Mouse (Mus musculus) thymus, adult 18-20 months (tissue): ENCODE measurements around the gene Dach1.

Experiments
- DNase-seq, 2 experiments: peaks; one replicate each; pipeline ENCODE4 v3.0.0; 2022; ENCODE audit warnings: mixed read lengths in 2 of 2

Dach1 gene

DNA sequence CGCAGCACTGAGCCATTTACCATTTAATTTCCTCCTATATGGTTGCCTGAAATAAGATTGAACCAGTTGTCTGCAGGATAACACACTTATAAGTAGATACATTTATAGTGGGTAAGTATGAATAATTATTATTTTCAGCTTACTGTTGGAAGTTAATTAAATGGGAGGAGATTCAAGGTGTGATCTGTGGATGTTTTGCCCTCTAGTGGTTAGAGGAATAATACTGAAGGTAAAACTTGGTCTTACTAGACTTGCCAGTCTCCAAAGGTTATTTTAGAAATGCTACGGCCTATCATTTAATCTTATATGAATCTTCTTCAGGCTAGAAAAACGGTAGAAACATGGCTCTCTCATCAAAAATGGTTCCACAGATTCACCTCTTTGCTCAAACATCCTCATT, 339.7 kb downstream of the Dach1 start:
- DNase-seq = no peak

DNA sequence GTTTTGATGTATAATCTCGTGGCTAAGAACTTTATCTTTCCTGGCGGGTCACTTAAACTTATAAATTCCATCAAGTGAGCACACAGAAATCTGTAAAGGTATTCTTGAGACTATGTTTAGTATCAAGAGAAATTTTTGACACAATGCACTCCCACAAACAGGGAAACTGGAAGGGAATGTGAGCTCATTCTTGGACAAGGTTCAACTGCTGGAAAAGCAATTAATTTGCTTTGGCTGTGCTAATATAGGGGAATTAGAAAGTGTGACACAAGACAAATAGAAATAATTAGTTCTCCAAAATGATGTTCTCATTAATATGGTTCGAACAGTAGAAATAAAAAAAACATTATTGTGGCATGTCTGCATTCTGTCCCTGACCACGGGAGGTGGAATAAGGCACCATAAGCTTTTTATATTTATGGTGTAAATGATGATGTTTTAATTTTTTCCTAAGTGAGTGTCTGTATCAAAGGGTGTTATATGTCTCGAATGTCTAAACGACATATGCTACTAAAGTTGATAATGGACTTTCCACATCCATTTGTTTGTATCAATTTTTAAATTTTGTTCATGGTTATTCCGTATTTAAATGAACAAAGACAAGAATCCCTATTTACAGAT, 354.9 kb downstream of the Dach1 start:
- DNase-seq = no peak

DNA sequence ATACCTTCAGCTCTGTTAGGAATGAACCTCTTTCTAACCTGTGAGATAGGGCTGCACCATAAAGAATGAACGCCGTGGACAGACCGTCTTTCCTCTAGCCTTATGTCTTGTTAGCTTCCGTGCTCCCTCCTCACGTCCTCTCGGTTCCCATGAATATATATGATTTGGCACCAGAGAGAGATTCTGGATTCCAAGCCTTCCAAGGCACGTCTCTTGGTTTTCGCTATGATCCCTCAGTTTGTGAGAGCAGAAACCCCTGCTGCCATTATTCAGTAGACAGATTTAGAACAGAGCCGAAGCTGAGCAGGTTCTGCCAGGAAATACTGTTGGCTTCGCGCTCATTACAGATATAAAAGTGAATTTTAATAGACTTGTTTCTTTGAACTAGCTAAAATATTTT, 356.0 kb downstream of the Dach1 start:
- DNase-seq = no peak

DNA sequence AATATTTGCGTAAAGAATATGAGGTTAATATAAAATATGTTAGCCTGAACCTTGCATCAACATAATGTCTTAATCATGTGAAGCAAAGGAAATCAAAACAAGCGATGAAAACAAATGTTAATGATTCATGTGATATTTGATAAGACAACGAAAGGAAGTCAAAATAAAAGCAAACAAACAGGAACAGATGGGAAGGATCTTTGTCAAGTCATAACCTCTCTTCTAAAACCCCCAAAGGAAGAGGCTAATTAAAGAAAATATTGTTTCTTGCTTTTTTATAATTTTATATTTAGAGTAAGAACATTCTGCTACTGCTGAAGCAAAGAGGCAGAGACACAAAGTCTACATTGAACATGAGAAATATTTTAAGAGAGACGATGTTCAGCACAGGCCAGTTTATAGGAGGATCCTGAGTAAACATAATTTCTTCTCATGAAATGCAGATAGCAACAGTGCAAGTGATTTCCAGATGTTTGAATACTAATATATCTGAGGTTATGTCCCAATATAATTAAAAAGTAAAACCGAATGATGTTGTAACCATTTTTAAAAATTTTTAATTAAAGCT, 374.1 kb downstream of the Dach1 start:
- DNase-seq = no peak

DNA sequence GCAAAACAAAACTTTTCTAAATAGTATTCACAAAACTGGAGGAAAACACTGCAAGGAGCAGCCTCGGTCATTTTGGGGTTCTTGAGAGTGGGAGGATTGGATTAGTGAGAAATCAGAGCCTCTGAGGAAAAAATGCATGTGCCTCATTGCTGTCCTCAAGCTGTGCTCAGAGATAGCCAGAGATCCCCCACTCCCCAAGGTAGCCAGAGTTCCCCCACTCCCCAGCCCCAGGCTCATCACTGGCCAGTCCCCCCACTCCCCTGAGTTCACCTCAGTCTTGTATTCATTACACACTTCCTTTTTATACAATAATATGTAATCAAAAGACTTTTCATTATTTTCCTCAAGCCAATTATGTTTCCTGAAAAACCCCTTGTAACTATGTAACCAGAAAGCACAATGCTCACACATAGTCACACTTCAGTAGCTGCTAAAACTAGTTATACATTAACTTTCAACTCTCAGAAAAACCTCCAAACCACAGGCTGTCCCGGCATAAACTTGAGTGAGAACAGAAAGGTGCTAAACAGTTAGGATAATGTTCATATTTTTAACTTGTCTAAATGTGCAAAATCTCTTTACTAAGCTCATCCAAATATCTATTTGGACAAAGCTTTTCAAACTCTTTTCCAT, 395.3 kb downstream of the Dach1 start:
- DNase-seq = no peak

DNA sequence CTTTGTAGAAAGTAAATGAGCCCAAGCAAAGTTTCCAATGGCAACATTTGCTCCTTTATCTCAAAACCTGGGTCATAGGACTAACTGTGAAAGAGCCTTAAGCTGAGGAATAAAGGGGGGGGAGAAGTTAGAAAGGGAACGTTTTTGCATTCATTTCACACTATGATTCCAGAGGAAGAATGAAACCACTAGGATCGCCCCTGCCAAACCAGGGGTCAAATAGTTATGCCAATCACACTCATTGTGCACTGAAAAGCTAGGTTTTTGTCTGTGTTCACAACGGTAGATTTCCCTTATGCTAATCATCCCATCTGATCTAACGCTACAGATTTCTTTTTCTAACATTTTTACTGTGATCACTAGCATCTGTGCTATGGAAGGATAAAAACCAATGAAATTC, 415.2 kb downstream of the Dach1 start:
- DNase-seq = no peak

DNA sequence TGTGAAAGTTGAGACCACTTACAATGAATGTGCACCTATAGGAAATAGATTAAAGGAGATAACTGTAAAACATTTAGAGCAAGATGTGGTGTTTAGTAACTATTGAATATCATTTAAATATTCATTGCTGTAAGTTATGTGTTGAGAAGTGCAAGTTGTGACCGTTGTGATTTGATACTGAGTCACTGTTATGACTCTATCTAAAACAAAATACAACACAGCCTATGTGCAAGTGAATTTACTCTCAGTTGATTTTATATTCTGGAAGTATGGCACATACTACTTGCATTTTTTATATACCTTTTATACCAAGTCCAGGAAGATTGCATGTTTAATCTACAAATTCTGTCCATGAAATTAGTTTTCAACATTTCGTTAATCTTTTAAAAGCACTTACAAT, 415.6 kb downstream of the Dach1 start:
- DNase-seq = no peak

DNA sequence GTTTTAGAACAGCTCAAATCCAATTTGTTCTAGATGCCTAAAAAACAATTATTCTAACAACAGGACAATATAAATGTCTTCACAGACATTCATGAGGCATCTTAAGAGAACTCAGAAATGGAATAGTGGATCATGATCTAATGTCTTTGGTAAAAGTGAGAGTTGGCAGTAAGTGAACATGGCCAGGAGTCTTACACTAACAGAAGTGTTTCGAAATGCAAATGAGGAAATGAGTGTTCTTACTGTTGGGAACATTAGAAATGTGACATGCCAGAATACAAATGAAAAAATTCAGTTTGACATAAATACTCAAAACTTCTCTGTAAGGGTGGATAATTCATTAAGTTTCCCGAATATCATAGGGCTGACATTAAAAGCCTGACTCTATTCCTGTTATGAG, 426.3 kb downstream of the Dach1 start:
- no peak for DNase-seq

DNA sequence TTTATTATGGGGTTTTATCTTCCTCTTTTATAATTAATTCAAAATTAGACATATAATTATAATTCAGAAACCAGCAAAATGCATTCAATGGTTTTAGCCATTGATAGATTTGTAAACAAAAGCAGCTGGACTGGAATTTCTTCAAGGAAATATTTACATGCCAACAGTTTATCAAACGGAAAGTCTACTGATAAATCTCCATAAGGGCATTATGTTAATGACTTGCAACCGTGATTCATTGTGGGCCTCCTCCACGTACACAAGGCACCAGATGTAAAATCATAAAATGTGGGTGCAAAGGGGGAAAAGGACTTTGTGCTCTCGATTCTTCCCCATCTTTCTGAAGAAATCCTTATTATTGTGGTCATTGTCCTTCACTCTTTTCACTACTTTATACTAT, 426.8 kb downstream of the Dach1 start:
- no peak for DNase-seq
